Mouse (Mus musculus): Measurements from ENCODE around the gene Arfgef3.

- TF ChIP-seq CTCF (conservative IDR thresholded peaks at IDR 0.05; ENCODE audit: low read length), result no peak
- peak; percentile 65; the same call in 1 of the 2 replicates for TF ChIP-seq NANOG (IDR thresholded peaks at IDR 0.05; ENCODE audit: borderline replicate concordance, low read length)
- TF ChIP-seq POU5F1 (IDR thresholded peaks at IDR 0.05; ENCODE audit: borderline replicate concordance, low read length), result no peak
Measured at GRCm38 (mm10) chr10:18750057-18750456, 6.3 kb upstream of the Arfgef3 start.
